Mouse (Mus musculus): Measurements from ENCODE around the gene Birc2. TPM values are rescaled to one million over a fixed set of nuclear protein-coding genes. Genes with fewer than 3 reads are reported as not detected.

Gene Birc2
- polyA plus RNA-seq, 1 experiment = 15.4 TPM

GRCm38 (mm10) chr9:7793561-7793960 lies 43.3 kb downstream of the Birc2 start:
- Histone ChIP-seq H3K4me1 (ENCODE audit: control insufficient read depth, insufficient read depth, low read length) (no peaks in the 10 kb centered on the region), H3K4me3 (replicated peaks; ENCODE audit: extremely low read depth, low read depth, low read length) (no peak overlapping the region)
- no peak for TF ChIP-seq CTCF (IDR thresholded peaks at IDR 0.05; ENCODE audit: insufficient read depth, low read length)
- no peak for TF ChIP-seq POLR2A (IDR thresholded peaks at IDR 0.05; ENCODE audit: borderline replicate concordance, extremely low read depth, low read depth, low read length)
- 87% methylated on average over 2 of the region's 2 CpGs for WGBS
- no peak for DNase-seq

GRCm38 (mm10) chr9:7790580-7791084 lies 46.2 kb downstream of the Birc2 start:
- WGBS = 89% methylated on average over 11 of the region's 11 CpGs
- Histone ChIP-seq H3K4me3 (replicated peaks; ENCODE audit: extremely low read depth, low read depth, low read length) (no peak overlapping the region), H3K4me1 (ENCODE audit: control insufficient read depth, insufficient read depth, low read length) (no peaks in the 10 kb centered on the region)
- no peak for TF ChIP-seq CTCF (IDR thresholded peaks at IDR 0.05; ENCODE audit: insufficient read depth, low read length)
- DNase-seq = no peak

- Histone ChIP-seq H3K4me3 (replicated peaks; ENCODE audit: extremely low read depth, low read depth, low read length) (no peak overlapping the region), H3K4me1 (ENCODE audit: control insufficient read depth, insufficient read depth, low read length) (peaks cover 4% of the 10 kb centered on the region; the same call in 1 of the 2 replicates)
- no peak for TF ChIP-seq POLR2A (IDR thresholded peaks at IDR 0.05; ENCODE audit: borderline replicate concordance, extremely low read depth, low read depth, low read length)
- no peak for TF ChIP-seq CTCF (IDR thresholded peaks at IDR 0.05; ENCODE audit: insufficient read depth, low read length)
- 80% methylated on average over 8 of the region's 8 CpGs for WGBS
- no peak for DNase-seq
Observed at GRCm38 (mm10) chr9:7789764-7790575, 46.9 kb downstream of the Birc2 start.

- H3K4me1 ChIP-seq (ENCODE audit: control insufficient read depth, insufficient read depth, low read length) = peaks cover 4% of the 10 kb centered on the region; the same call in 1 of the 2 replicates
- H3K4me3 ChIP-seq (replicated peaks; ENCODE audit: extremely low read depth, low read depth, low read length) = no peak overlapping the region
- no peak for DNase-seq
- TF ChIP-seq POLR2A (IDR thresholded peaks at IDR 0.05; ENCODE audit: borderline replicate concordance, extremely low read depth, low read depth, low read length) (no peak), CTCF (IDR thresholded peaks at IDR 0.05; ENCODE audit: insufficient read depth, low read length) (no peak)
- 91% methylated on average over 6 of the region's 6 CpGs for WGBS
Observed at GRCm38 (mm10) chr9:7788411-7788810, 48.5 kb downstream of the Birc2 start.

- H3K4me3 ChIP-seq (replicated peaks; ENCODE audit: extremely low read depth, low read depth, low read length) = no peak overlapping the region
- H3K4me1 ChIP-seq (ENCODE audit: control insufficient read depth, insufficient read depth, low read length) = peaks cover 4% of the 10 kb centered on the region; the same call in 1 of the 2 replicates
- 92% methylated on average over 7 of the region's 7 CpGs for WGBS
- DNase-seq = no peak
- TF ChIP-seq CTCF (IDR thresholded peaks at IDR 0.05; ENCODE audit: insufficient read depth, low read length) = no peak
- no peak for TF ChIP-seq POLR2A (IDR thresholded peaks at IDR 0.05; ENCODE audit: borderline replicate concordance, extremely low read depth, low read depth, low read length)
Observed at GRCm38 (mm10) chr9:7786086-7786485, 50.8 kb downstream of the Birc2 start.

- DNase-seq = no peak
- Histone ChIP-seq H3K4me1 (ENCODE audit: control insufficient read depth, insufficient read depth, low read length) (peaks cover 4% of the 10 kb centered on the region; the same call in 1 of the 2 replicates), H3K4me3 (replicated peaks; ENCODE audit: extremely low read depth, low read depth, low read length) (no peak overlapping the region)
- WGBS = 67% methylated on average over 3 of the region's 3 CpGs
- TF ChIP-seq CTCF (IDR thresholded peaks at IDR 0.05; ENCODE audit: insufficient read depth, low read length) = no peak
- no peak for TF ChIP-seq POLR2A (IDR thresholded peaks at IDR 0.05; ENCODE audit: borderline replicate concordance, extremely low read depth, low read depth, low read length)
Observed at GRCm38 (mm10) chr9:7785396-7785795, 51.5 kb downstream of the Birc2 start.

GRCm38 (mm10) chr9:7784615-7785012 lies 52.2 kb downstream of the Birc2 start:
- Histone ChIP-seq H3K4me3 (replicated peaks; ENCODE audit: extremely low read depth, low read depth, low read length) (no peak overlapping the region), H3K4me1 (ENCODE audit: control insufficient read depth, insufficient read depth, low read length) (peaks cover 4% of the 10 kb centered on the region; the same call in 1 of the 2 replicates)
- TF ChIP-seq POLR2A (IDR thresholded peaks at IDR 0.05; ENCODE audit: borderline replicate concordance, extremely low read depth, low read depth, low read length) = no peak
- no peak for DNase-seq
- 42% methylated on average over 1 of the region's 1 CpGs for WGBS

GRCm38 (mm10) chr9:7783823-7784614 lies 52.8 kb downstream of the Birc2 start:
- Histone ChIP-seq H3K4me3 (replicated peaks; ENCODE audit: extremely low read depth, low read depth, low read length) (no peak overlapping the region), H3K4me1 (ENCODE audit: control insufficient read depth, insufficient read depth, low read length) (peaks cover 4% of the 10 kb centered on the region; the same call in 1 of the 2 replicates)
- TF ChIP-seq POLR2A (IDR thresholded peaks at IDR 0.05; ENCODE audit: borderline replicate concordance, extremely low read depth, low read depth, low read length) = no peak
- no peak for TF ChIP-seq CTCF (IDR thresholded peaks at IDR 0.05; ENCODE audit: insufficient read depth, low read length)
- 80% methylated on average over 15 of the region's 15 CpGs for WGBS
- DNase-seq = no peak

GRCm38 (mm10) chr9:7780250-7781150 lies 56.4 kb downstream of the Birc2 start:
- Histone ChIP-seq H3K4me1 (ENCODE audit: control insufficient read depth, insufficient read depth, low read length) (peaks cover 4% of the 10 kb centered on the region; the same call in 1 of the 2 replicates), H3K4me3 (replicated peaks; ENCODE audit: extremely low read depth, low read depth, low read length) (no peak overlapping the region)
- no peak for DNase-seq
- no peak for TF ChIP-seq CTCF (IDR thresholded peaks at IDR 0.05; ENCODE audit: insufficient read depth, low read length)
- TF ChIP-seq POLR2A (IDR thresholded peaks at IDR 0.05; ENCODE audit: borderline replicate concordance, extremely low read depth, low read depth, low read length) = no peak
- 86% methylated on average over 8 of the region's 8 CpGs for WGBS

All from lung, adult 2 months (tissue).